Mouse (Mus musculus) kidney, embryonic 14.5 days (tissue): Measurements from ENCODE around the gene Evl. TPM values are rescaled to one million over a fixed set of nuclear protein-coding genes. Genes with fewer than 3 reads are reported as not detected.

ENCODE experiments used
- ATAC-seq: fragments of 200-750 bp; cut with Nextera tagmentation; 2 replicates; pipeline ENCODE4 v1.8.0; 2017; ENCODE audit warnings: moderate number of reproducible peaks, mild to moderate bottlenecking, moderate TSS enrichment, moderate library complexity; ENCODE audit not compliant: low FRiP score, low TSS enrichment
- H3K27ac ChIP-seq: fragments of 300-500 bp; sonication (generic); 2 replicates; pipeline ENCODE4 v1.5.1; 2014; ENCODE audit warnings: low read depth, mild to moderate bottlenecking, low read length, moderate library complexity, mixed read lengths
- H3K27me3 ChIP-seq: fragments of 300-500 bp; sonication (generic); 2 replicates; pipeline ENCODE4 v1.6.1; 2014; ENCODE audit warnings: mild to moderate bottlenecking, low read length; ENCODE audit not compliant: control insufficient read depth, insufficient read depth
- H3K36me3 ChIP-seq: fragments of 300-500 bp; sonication (generic); 2 replicates; pipeline ENCODE4 v1.6.1; 2014; ENCODE audit warnings: low read length, mixed read lengths; ENCODE audit not compliant: control insufficient read depth, insufficient read depth
- H3K4me1 ChIP-seq: fragments of 300-500 bp; sonication (generic); 2 replicates; pipeline ENCODE4 v1.6.1; 2014; ENCODE audit warnings: low read length, mixed read lengths; ENCODE audit not compliant: control insufficient read depth, insufficient read depth
- H3K4me2 ChIP-seq: fragments of 300-500 bp; sonication (generic); replicated peaks from 2 replicates; pipeline ENCODE4 v1.6.1; 2014; ENCODE audit warnings: low read depth, mild to moderate bottlenecking, low read length
- H3K4me3 ChIP-seq: fragments of 300-500 bp; sonication (generic); 2 replicates; pipeline ENCODE4 v1.5.1; 2014; ENCODE audit warnings: mild to moderate bottlenecking, low read length
- H3K9ac ChIP-seq: fragments of 300-500 bp; sonication (generic); 2 replicates; pipeline ENCODE4 v1.6.1; 2014; ENCODE audit warnings: low read depth, mild to moderate bottlenecking, low read length, moderate library complexity
- H3K9me3 ChIP-seq: fragments of 300-500 bp; sonication (generic); 2 replicates; pipeline ENCODE4 v1.6.1; 2016; ENCODE audit warnings: low read length; ENCODE audit not compliant: control insufficient read depth
- WGBS: fragments of 180-500 bp; shearing (Covaris S2); extraction: QIAGEN DNeasy Blood & Tissue Kit; methylation state at CpG from one replicate; pipeline ENCODE4 v1.1.7; 2014; 5-methylcytosine and 5-hydroxymethylcytosine counted together
- polyA plus RNA-seq: library from polyadenylated mRNA; unstranded; fragments of >200 nt; fragmentation: Nextera tagmentation; extraction: Ambion mirVana; gene quantifications from 2 replicates; pipeline ENCODE4 v1.2.1, GENCODE M21; 2014

Gene Evl
- polyA plus RNA-seq, 1 experiment from 2014 or later, result 73.7 TPM

GRCm38 (mm10) chr12:108651053-108651660, 96.6 kb downstream of the Evl start:
- Histone ChIP-seq H3K27me3 (no peaks in the 10 kb centered on the region), H3K9me3 (no peaks in the 10 kb centered on the region), H3K36me3 (peaks cover 66% of the 10 kb centered on the region), H3K4me1 (no peaks in the 10 kb centered on the region), H3K4me2 (no peak overlapping the region), H3K4me3 (no peak overlapping the region), H3K27ac (no peak overlapping the region), H3K9ac (no peak overlapping the region)
- 63% methylated on average over 7 of the region's 7 CpGs for WGBS
- ATAC-seq, result no peak

- H3K4me3 ChIP-seq, result no peak overlapping the region
- H3K36me3 ChIP-seq, result peaks cover 74% of the 10 kb centered on the region
- no peak overlapping the region for H3K9ac ChIP-seq
- no peak for ATAC-seq
- WGBS, result 81% methylated on average over 11 of the region's 11 CpGs
- no peaks in the 10 kb centered on the region for H3K9me3 ChIP-seq
- H3K27me3 ChIP-seq, result no peaks in the 10 kb centered on the region
- H3K27ac ChIP-seq, result no peak overlapping the region
- H3K4me1 ChIP-seq, result peaks cover 3% of the 10 kb centered on the region; the same call in 1 of the 2 replicates
- no peak overlapping the region for H3K4me2 ChIP-seq
Measured at GRCm38 (mm10) chr12:108653358-108654335, 99.1 kb downstream of the Evl start.

GRCm38 (mm10) chr12:108657350-108657749, 102.8 kb downstream of the Evl start:
- peaks cover 3% of the 10 kb centered on the region; the same call in 1 of the 2 replicates for H3K4me1 ChIP-seq
- no peaks in the 10 kb centered on the region for H3K27me3 ChIP-seq
- ATAC-seq, result 0 out of 2 replicates have a peak, but pooled peaks have one; percentile 62
- no peak overlapping the region for H3K4me2 ChIP-seq
- H3K27ac ChIP-seq, result peak overlapping the region; percentile 5; the same call in 1 of the 2 replicates
- no peak overlapping the region for H3K9ac ChIP-seq
- 80% methylated on average over 1 of the region's 1 CpGs for WGBS
- peaks cover 53% of the 10 kb centered on the region for H3K36me3 ChIP-seq
- H3K4me3 ChIP-seq, result no peak overlapping the region
- H3K9me3 ChIP-seq, result no peaks in the 10 kb centered on the region

- Histone ChIP-seq H3K4me1 (no peaks in the 10 kb centered on the region), H3K9ac (no peak overlapping the region), H3K27me3 (no peaks in the 10 kb centered on the region), H3K4me2 (no peak overlapping the region), H3K4me3 (no peak overlapping the region), H3K36me3 (peaks cover 26% of the 10 kb centered on the region; the same call in 1 of the 2 replicates), H3K9me3 (no peaks in the 10 kb centered on the region), H3K27ac (no peak overlapping the region)
- WGBS, result 80% methylated on average over 8 of the region's 8 CpGs
- ATAC-seq, result no peak
Measured at GRCm38 (mm10) chr12:108668606-108669235, 114.2 kb downstream of the Evl start.

- no peak for ATAC-seq
- no peak overlapping the region for H3K27ac ChIP-seq
- H3K4me2 ChIP-seq, result no peak overlapping the region
- H3K9ac ChIP-seq, result no peak overlapping the region
- H3K36me3 ChIP-seq, result peaks cover 34% of the 10 kb centered on the region; the same call in 1 of the 2 replicates
- no peaks in the 10 kb centered on the region for H3K4me1 ChIP-seq
- no peak overlapping the region for H3K4me3 ChIP-seq
- WGBS, result 78% methylated on average over 2 of the region's 2 CpGs
- H3K9me3 ChIP-seq, result no peaks in the 10 kb centered on the region
- no peaks in the 10 kb centered on the region for H3K27me3 ChIP-seq
Measured at GRCm38 (mm10) chr12:108671541-108671940, 117.0 kb downstream of the Evl start.

GRCm38 (mm10) chr12:108672908-108673307, 118.4 kb downstream of the Evl start:
- 84% methylated on average over 4 of the region's 4 CpGs for WGBS

GRCm38 (mm10) chr12:108673546-108673945, 119.0 kb downstream of the Evl start:
- ATAC-seq, result no peak
- WGBS, result 89% methylated on average over 3 of the region's 3 CpGs
- H3K36me3 ChIP-seq, result peaks cover 40% of the 10 kb centered on the region
- no peaks in the 10 kb centered on the region for H3K27me3 ChIP-seq
- no peak overlapping the region for H3K4me3 ChIP-seq
- no peak overlapping the region for H3K9ac ChIP-seq
- no peaks in the 10 kb centered on the region for H3K9me3 ChIP-seq
- no peak overlapping the region for H3K27ac ChIP-seq
- H3K4me1 ChIP-seq, result no peaks in the 10 kb centered on the region
- no peak overlapping the region for H3K4me2 ChIP-seq

More at GRCm38 (mm10) chr12:108672908-108673307, 118.4 kb downstream of the Evl start:
- H3K4me2 ChIP-seq, result no peak overlapping the region
- no peak for ATAC-seq
- H3K9ac ChIP-seq, result no peak overlapping the region
- no peaks in the 10 kb centered on the region for H3K27me3 ChIP-seq
- H3K27ac ChIP-seq, result no peak overlapping the region
- H3K36me3 ChIP-seq, result peaks cover 42% of the 10 kb centered on the region; the same call in 1 of the 2 replicates
- no peaks in the 10 kb centered on the region for H3K4me1 ChIP-seq
- H3K4me3 ChIP-seq, result no peak overlapping the region
- no peaks in the 10 kb centered on the region for H3K9me3 ChIP-seq

GRCm38 (mm10) chr12:108674502-108674901, 120.0 kb downstream of the Evl start:
- Histone ChIP-seq H3K4me3 (no peak overlapping the region), H3K36me3 (peaks cover 49% of the 10 kb centered on the region), H3K27ac (peak overlapping the region; percentile 62; the same call in 1 of the 2 replicates), H3K9ac (no peak overlapping the region), H3K9me3 (no peaks in the 10 kb centered on the region), H3K27me3 (no peaks in the 10 kb centered on the region), H3K4me2 (no peak overlapping the region), H3K4me1 (no peaks in the 10 kb centered on the region)
- no peak for ATAC-seq
- 80% methylated on average over 4 of the region's 4 CpGs for WGBS
